Mouse (Mus musculus) testis, adult 2 months (tissue): Measurements from ENCODE around the gene Acvr1b.

Source experiments
- CTCF ChIP-seq: fragments of 200-500 bp; IDR thresholded peaks from 2 replicates; pipeline ENCODE4 v1.5.1; 2012; ENCODE audit warnings: low read depth, mild to moderate bottlenecking, inconsistent platforms, low read length, moderate library complexity; ENCODE audit not compliant: control insufficient read depth, insufficient read depth, insufficient replicate concordance
- POLR2A ChIP-seq: fragments of 200-500 bp; IDR thresholded peaks from 2 replicates; pipeline ENCODE4 v1.6.1; 2012; ENCODE audit warnings: low read depth, mild to moderate bottlenecking, inconsistent platforms, low read length, moderate library complexity; ENCODE audit not compliant: control insufficient read depth

DNA sequence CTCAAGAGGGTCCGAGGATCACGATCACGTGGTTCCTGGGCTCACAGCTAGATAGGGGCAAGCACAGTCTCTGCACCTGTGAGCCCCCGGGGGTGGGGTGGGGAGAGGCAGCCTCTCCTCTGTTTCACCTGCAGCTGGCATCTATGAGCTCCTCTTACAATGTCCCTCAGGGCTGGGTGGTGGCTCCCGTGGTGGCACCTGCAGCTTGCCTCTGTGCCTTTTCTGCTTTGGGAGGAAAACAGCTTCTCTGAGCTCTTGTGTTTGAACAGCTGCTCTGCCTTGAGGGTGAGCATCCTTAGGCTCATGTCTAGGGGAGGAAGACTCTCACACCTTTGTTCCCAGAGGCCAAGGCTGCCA is 61.5 kb downstream of the Acvr1b start:
- TF ChIP-seq CTCF (no peak), POLR2A (no peak)
